ENCODE assay signal across 8 mouse cellular contexts in genomic region chr16:31905891-31906825, GRCm38 (mm10). TPM values are rescaled to one million over a fixed set of nuclear protein-coding genes. Genes with fewer than 3 reads are reported as not detected.
DNase-seq lines count a peak whose midpoint lies in the region; ATAC-seq and TF ChIP-seq lines count a peak whose summit lies in the region.
"Had no signal": no experiment of that assay in that cellular context is flagged by ENCODE, and none has a peak within 500 bp of the region (broad histone marks: within the 10 kb centered on the region; RNA-seq: fewer than 3 reads in every experiment).

No protein-coding gene starts in this region.

- intact Hi-C loops in left cerebral cortex, adult 2 months (cut with DNase I): no loop called here
- intact Hi-C loops in left cerebral cortex, postnatal 4 days (cut with DNase I): no loop called here

- H3K4me3 ChIP-seq in left cerebral cortex, adult 2 months: no peak overlapping the region
- H3K4me3 ChIP-seq in embryonic facial prominence, embryonic 12.5 days: 0 out of 2 replicates have a peak overlapping the region, but pooled peaks have one; percentile 19
- peak overlapping the region; percentile 29 for H3K4me3 ChIP-seq in intestine, embryonic 15.5 days (replicated peaks)
- H3K4me3 ChIP-seq in neural tube, embryonic 15.5 days (replicated peaks): no peak overlapping the region

- no peak; the same call in 1 of the 2 replicates for TF ChIP-seq CTCF in left cerebral cortex, adult 2 months (IDR thresholded peaks at IDR 0.05)

- 33% methylated on average over 19 of the region's 20 CpGs for WGBS in embryonic facial prominence, embryonic 12.5 days
- whole genome bisulfite sequencing in intestine, embryonic 15.5 days: 26% methylated on average over 20 of the region's 20 CpGs
- 41% methylated on average over 20 of the region's 20 CpGs for WGBS in neural tube, embryonic 15.5 days

- no peak overlapping the region for H3K9ac ChIP-seq in embryonic facial prominence, embryonic 12.5 days
- H3K9ac ChIP-seq in intestine, embryonic 15.5 days: no peak overlapping the region; the same call in 1 of the 2 replicates
- no peak overlapping the region for H3K9ac ChIP-seq in neural tube, embryonic 15.5 days (replicated peaks)

- no peak for DNase-seq in left cerebral cortex, adult 2 months (ENCODE audit: extremely low spot score in 1 of 2, low spot score in 2 of 2)
- DNase-seq in left cerebral cortex, postnatal 4 days: no peak
- no peak for DNase-seq in thymus, adult 18-20 months
- DNase-seq in cerebellum, adult 8-10 months: no peak
- DNase-seq: kidney, adult 8-10 months had no signal

- no peaks in the 10 kb centered on the region for H3K36me3 ChIP-seq in embryonic facial prominence, embryonic 12.5 days
- H3K36me3 ChIP-seq in intestine, embryonic 15.5 days: no peaks in the 10 kb centered on the region
- no peaks in the 10 kb centered on the region for H3K36me3 ChIP-seq in neural tube, embryonic 15.5 days

- no peaks in the 10 kb centered on the region for H3K9me3 ChIP-seq in embryonic facial prominence, embryonic 12.5 days
- H3K9me3 ChIP-seq in intestine, embryonic 15.5 days: no peaks in the 10 kb centered on the region
- no peaks in the 10 kb centered on the region for H3K9me3 ChIP-seq in neural tube, embryonic 15.5 days (replicated peaks)

- peak overlapping the region; percentile 94 for H3K27ac ChIP-seq in left cerebral cortex, adult 2 months
- no peak overlapping the region for H3K27ac ChIP-seq in embryonic facial prominence, embryonic 12.5 days
- H3K27ac ChIP-seq in intestine, embryonic 15.5 days: 0 out of 2 replicates have a peak overlapping the region, but pooled peaks have one; percentile 9
- 0 out of 2 replicates have a peak overlapping the region, but pooled peaks have one; percentile 38 for H3K27ac ChIP-seq in neural tube, embryonic 15.5 days (replicated peaks)

- H3K4me1 ChIP-seq in embryonic facial prominence, embryonic 12.5 days: peaks cover 15% of the 10 kb centered on the region; the same call in 1 of the 2 replicates
- H3K4me1 ChIP-seq in intestine, embryonic 15.5 days (replicated peaks): peaks cover 15% of the 10 kb centered on the region; the same call in 1 of the 2 replicates
- H3K4me1 ChIP-seq in neural tube, embryonic 15.5 days: peaks cover 14% of the 10 kb centered on the region

- H3K27me3 ChIP-seq in embryonic facial prominence, embryonic 12.5 days: 0 out of 2 replicates have a peak, but pooled peaks cover 3% of the 10 kb centered on the region
- H3K27me3 ChIP-seq in intestine, embryonic 15.5 days (replicated peaks): no peaks in the 10 kb centered on the region
- H3K27me3 ChIP-seq in neural tube, embryonic 15.5 days (replicated peaks): no peaks in the 10 kb centered on the region; the same call in 1 of the 2 replicates

- peak overlapping the region; percentile 46 for H3K4me2 ChIP-seq in embryonic facial prominence, embryonic 12.5 days (replicated peaks)
- H3K4me2 ChIP-seq in intestine, embryonic 15.5 days (replicated peaks): peak overlapping the region; percentile 62
- peak overlapping the region; percentile 48 for H3K4me2 ChIP-seq in neural tube, embryonic 15.5 days

- ATAC-seq in embryonic facial prominence, embryonic 12.5 days (ENCODE audit: insufficient number of reproducible peaks, insufficient read depth, low FRiP score, low TSS enrichment): no peak
- peak; percentile 75 for ATAC-seq in intestine, embryonic 15.5 days
- peak; percentile 60; the same call in 1 of the 2 replicates for ATAC-seq in neural tube, embryonic 15.5 days (ENCODE audit: low FRiP score)

RNA-seq across cellular contexts. Expression of gene Pigz, which starts 27.5 kb away (rescaled TPM):
- 10 to 100 TPM; 20.7 to 20.9 TPM for total RNA-seq in left cerebral cortex, adult 2 months (2021)
- total RNA-seq in left cerebral cortex, postnatal 4 days (2021): 10 to 100 TPM in 1 of 2 experiments, 1 to 10 TPM in 1; 8.9 to 10.4 TPM
- 1.1 and 1.6 TPM in 2 replicates for polyA plus RNA-seq in embryonic facial prominence, embryonic 12.5 days (2016; fragmentation: Nextera tagmentation; extraction: Ambion mirVana)
- 0.48 and 1.2 TPM in 2 replicates for polyA plus RNA-seq in intestine, embryonic 15.5 days (2015; fragmentation: Nextera tagmentation; extraction: Ambion mirVana)
- polyA plus RNA-seq in neural tube, embryonic 15.5 days (2015; fragmentation: Nextera tagmentation; extraction: Ambion mirVana): 5.2 and 5.7 TPM in 2 replicates

RNA-seq across cellular contexts. Expression of gene Meltf, which starts 27.5 kb away (rescaled TPM):
- total RNA-seq in left cerebral cortex, adult 2 months (2021): under 1 TPM; 0.51 to 0.54 TPM
- under 1 TPM; 0.30 to 0.56 TPM for total RNA-seq in left cerebral cortex, postnatal 4 days (2021)
- 0.28 and 0.56 TPM in 2 replicates for polyA plus RNA-seq in embryonic facial prominence, embryonic 12.5 days (2016; fragmentation: Nextera tagmentation; extraction: Ambion mirVana)
- 33.6 and 51.6 TPM in 2 replicates for polyA plus RNA-seq in intestine, embryonic 15.5 days (2015; fragmentation: Nextera tagmentation; extraction: Ambion mirVana)
- polyA plus RNA-seq in neural tube, embryonic 15.5 days (2015; fragmentation: Nextera tagmentation; extraction: Ambion mirVana): 0.42 and 0.61 TPM in 2 replicates

RNA-seq across cellular contexts. Expression of gene 0610012G03Rik, which starts 42.1 kb away (rescaled TPM):
- 10 to 100 TPM; 40.4 to 45.1 TPM for total RNA-seq in left cerebral cortex, adult 2 months (2021)
- 10 to 100 TPM; 51.0 to 51.6 TPM for total RNA-seq in left cerebral cortex, postnatal 4 days (2021)
- polyA plus RNA-seq in embryonic facial prominence, embryonic 12.5 days (2016; fragmentation: Nextera tagmentation; extraction: Ambion mirVana): 85.2 and 93.3 TPM in 2 replicates
- polyA plus RNA-seq in intestine, embryonic 15.5 days (2015; fragmentation: Nextera tagmentation; extraction: Ambion mirVana): 108 and 120 TPM in 2 replicates
- polyA plus RNA-seq in neural tube, embryonic 15.5 days (2015; fragmentation: Nextera tagmentation; extraction: Ambion mirVana): 111 and 126 TPM in 2 replicates

RNA-seq across cellular contexts. Expression of gene Ncbp2, which starts 42.2 kb away (rescaled TPM):
- total RNA-seq in left cerebral cortex, adult 2 months (2021): 10 to 100 TPM; 47.3 to 47.4 TPM
- 10 to 100 TPM; 51.6 to 54.4 TPM for total RNA-seq in left cerebral cortex, postnatal 4 days (2021)
- 146 and 150 TPM in 2 replicates for polyA plus RNA-seq in embryonic facial prominence, embryonic 12.5 days (2016; fragmentation: Nextera tagmentation; extraction: Ambion mirVana)
- 80.9 and 85.8 TPM in 2 replicates for polyA plus RNA-seq in intestine, embryonic 15.5 days (2015; fragmentation: Nextera tagmentation; extraction: Ambion mirVana)
- polyA plus RNA-seq in neural tube, embryonic 15.5 days (2015; fragmentation: Nextera tagmentation; extraction: Ambion mirVana): 90.5 and 98.7 TPM in 2 replicates

Comparison
In these comparisons a context has a peak if more than half of its experiments do, and no peak if none do; other contexts are left out.
1. H3K4me3 ChIP-seq: peak in embryonic facial prominence, embryonic 12.5 days (single experiment) and intestine, embryonic 15.5 days (single experiment); none in left cerebral cortex, adult 2 months (single experiment) and neural tube, embryonic 15.5 days (single experiment).
2. RNA of gene Meltf, which starts 27.5 kb away (polyA plus RNA-seq): 33.6 to 51.6 TPM in intestine, embryonic 15.5 days; 0.42 to 0.61 TPM in neural tube, embryonic 15.5 days and 0.28 to 0.56 TPM in embryonic facial prominence, embryonic 12.5 days; every median in the first group is over 10 times any median in the second.
3. Peak in every context shown above with its lines, with median percentiles within 50 percentile points of each other: H3K4me2 ChIP-seq.